Mouse (Mus musculus) heart, adult 18-20 months (tissue): ENCODE results near the gene Dennd5b. TPM values are rescaled to one million over a fixed set of nuclear protein-coding genes. Genes with fewer than 3 reads are reported as not detected.
"Not testable (repeated sequence)": the region's sequence is repeated elsewhere in the genome, so short reads cannot be mapped to it uniquely, and the experiment has no call there.

Experiments
- DNase-seq, 2 experiments: peaks; one replicate each; pipeline ENCODE4 v3.0.0; 2021 to 2022; ENCODE audit warnings: mixed read lengths in 1 of 2
- total RNA-seq, 2 experiments: library from RNA; stranded (reverse); gene quantifications; 2 replicates each; pipeline ENCODE4 v1.2.3; 2021

Dennd5b gene
- total RNA-seq, 2 experiments from 2014 or later, result 15.9 to 16.1 TPM

- peak; percentile 6 to 40 for DNase-seq
Measured at GRCm38 (mm10) chr6:149010766-149011301, 90.6 kb downstream of the Dennd5b start.

DNA sequence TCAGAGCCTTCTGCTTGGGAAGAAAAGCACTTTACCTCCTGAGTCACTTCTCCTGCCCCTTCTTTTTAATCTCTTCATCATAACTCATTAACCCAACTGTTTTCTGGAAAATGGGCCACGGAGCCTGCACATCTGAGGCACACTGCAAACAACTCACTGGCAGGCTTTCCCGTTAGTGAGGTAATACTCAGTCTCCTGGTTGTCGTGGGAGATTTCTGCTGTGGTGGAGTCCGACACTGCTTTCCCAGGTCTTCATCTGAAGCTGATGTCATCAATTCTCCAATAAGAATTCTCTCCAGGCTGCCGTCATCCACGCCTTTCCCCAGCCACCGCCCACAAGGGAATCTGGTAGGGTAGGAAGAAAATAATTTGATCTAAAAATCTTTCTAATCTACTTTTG is 96.5 kb downstream of the Dennd5b start:
- no peak for DNase-seq

DNA sequence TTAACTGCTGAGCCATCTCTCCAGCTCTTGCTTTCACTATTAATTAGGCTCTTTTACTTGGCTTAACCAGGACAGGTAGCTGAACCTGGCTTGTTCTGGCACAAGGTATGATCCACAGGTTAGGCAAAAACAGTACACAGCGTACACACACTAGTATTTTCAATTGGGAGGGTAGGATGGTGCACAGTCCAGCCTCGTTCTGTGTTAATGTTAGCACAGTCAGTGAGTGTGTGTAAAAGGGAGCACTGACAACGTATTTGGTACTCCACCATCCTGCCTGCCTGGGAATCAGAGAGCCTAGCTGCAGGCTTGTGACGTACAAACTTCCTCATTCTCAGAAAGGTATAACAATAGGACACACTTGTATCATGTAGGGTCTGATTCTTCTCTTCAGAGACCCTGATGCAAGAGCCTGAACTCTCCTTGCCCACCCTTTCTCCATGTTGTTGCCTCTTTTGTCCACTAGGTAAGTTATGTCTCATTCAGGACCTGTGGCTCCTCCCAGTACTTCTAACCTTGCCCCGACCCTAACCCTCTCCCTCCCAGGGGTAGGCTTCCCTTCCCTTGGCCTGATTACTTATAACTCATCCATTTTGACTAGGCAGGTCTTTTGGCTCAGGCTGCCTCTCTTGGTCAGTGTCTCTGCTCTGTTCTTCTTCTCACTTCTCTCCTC is 107.0 kb downstream of the Dennd5b start:
- DNase-seq, result no peak

DNA sequence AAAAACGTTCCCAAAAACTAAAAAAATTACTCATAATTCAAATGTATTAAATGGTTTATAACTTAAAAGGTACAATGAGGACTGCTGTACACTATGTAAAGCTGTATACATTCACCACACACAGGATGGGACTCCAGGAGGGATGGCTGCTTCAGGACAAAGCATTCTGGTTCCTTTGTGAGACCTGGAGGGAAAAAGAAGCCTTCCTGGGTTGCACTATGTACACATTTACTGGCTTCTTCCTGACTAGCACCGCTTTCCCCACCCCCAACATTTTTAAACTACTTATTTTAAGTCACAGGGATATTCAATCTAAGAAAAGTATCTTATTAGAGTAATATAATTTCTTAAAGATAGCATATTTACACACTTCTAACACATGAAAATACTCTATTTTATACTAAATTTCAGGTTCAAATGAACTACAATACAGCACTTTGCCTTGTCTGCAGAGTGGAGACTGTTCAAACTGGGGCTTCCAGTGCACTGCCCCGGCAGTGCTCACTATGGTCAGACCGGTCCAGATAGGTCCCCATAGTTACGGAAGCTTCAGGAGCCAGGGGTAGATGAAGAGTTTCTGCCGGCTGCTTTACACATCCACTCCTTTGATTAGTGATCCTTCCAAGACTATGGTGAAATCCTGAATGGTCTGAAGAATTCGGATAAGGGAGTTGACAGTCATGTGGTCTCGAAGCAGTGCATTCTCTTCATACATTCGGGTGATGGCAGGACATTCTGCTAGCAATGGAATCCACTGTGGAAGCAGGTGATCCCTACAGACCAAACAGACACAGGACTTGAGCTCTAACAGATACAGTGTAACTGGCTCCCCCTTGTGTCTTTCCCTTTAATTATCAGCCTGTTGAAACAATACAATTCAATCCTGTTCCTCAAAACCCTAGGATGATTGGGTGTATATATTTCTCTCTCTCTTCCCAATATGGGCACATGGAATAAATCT is 108.1 kb downstream of the Dennd5b start:
- peak in 1 of 2 experiments; percentile 7 for DNase-seq

- no peak for DNase-seq
Measured at GRCm38 (mm10) chr6:148992373-148993116, 108.9 kb downstream of the Dennd5b start.

DNA sequence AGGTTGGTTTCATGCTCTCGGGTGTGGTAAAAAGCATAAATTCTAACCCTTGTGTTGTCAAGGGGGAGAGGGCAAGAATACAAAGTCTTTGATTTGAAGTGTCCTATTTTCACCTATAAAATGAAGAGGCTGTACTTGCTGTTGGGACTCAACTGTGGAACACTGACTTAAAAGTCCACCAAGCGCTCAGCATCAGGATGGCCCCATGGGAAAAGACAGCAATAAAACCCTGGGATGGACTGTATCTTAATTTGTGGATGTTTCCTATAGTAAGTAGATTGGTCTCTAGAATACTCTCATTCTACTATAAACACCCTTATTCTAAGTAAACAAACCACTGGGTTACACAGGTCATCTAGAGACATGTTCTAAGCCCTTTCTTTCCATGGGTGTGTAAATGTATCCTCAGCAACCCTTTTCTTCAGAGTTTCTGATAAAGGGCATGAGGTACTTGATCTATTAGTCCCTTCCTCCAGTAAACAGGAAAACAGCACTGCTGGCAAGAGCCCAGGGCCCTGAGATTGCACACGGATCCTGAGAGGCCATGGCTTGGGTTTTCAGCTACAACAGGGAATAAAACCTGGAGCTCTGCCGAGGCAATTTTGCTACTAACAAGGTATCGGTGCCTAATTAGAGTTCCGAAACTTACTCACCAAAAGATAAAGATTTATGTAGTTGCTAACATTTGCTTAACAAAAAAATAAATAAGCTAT is 109.7 kb downstream of the Dennd5b start:
- no peak for DNase-seq

GRCm38 (mm10) chr6:148989792-148990491 is 111.5 kb downstream of the Dennd5b start:
- DNase-seq, result not testable (repeated sequence)

DNA sequence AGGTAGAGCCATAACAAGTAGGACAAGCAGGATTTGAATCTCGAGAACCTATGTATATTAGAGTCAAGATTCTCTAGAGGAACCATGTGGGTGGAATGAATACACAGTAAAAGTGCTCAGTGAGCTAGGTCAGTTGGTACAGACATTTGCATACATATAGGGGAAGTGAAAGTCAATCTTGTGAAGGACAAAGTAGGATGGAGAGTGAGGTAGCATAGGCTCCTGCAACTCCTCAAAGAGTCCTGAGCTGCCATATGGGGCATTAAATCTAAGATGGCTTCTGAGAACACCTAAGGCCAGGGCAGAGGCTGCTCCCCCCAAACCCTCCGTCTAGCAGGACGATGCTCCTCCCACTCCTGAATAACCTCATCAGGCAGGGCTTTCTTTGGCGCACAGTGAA is 115.5 kb downstream of the Dennd5b start:
- DNase-seq, result no peak

DNA sequence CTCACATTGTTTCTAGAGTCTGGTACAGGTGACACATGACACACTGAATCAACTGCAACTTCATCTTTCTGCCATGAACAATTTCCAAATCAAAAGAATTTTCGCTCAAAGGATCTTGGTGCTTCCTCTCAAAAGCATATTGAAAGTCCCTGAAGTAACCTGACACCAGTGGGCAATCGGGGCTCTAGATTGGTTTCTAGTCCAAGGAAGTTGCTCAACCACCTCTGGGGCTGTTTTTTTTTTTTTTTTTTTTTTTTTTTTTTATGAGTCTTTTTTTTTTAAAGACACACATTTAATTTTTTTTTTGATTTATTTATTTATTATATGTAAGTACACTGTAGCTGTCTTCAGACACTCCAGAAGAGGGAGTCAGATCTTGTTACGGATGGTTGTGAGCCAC is 121.0 kb downstream of the Dennd5b start:
- no peak for DNase-seq

GRCm38 (mm10) chr6:148975096-148975495 is 126.4 kb downstream of the Dennd5b start:
- DNase-seq, result no peak

DNA sequence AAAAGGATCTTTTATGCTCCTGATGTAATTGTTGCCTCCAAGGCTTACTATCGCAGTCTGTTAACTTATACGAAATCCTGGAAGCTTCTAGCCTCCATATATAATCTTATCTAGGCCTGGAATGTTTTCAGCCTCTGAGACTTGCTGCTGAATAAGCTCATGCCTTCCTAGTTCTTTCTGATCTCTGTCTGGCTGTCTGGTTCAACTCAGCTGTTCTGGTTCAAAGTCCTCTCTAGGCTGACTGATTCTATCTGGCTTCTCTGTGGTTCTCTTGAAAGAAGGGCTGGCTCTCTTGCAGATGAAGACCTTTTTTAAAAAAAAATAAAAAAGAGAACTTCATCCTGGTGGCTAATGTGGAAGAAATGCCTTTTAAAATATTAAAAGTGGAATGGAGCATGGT is 128.6 kb downstream of the Dennd5b start:
- DNase-seq, result no peak

DNA sequence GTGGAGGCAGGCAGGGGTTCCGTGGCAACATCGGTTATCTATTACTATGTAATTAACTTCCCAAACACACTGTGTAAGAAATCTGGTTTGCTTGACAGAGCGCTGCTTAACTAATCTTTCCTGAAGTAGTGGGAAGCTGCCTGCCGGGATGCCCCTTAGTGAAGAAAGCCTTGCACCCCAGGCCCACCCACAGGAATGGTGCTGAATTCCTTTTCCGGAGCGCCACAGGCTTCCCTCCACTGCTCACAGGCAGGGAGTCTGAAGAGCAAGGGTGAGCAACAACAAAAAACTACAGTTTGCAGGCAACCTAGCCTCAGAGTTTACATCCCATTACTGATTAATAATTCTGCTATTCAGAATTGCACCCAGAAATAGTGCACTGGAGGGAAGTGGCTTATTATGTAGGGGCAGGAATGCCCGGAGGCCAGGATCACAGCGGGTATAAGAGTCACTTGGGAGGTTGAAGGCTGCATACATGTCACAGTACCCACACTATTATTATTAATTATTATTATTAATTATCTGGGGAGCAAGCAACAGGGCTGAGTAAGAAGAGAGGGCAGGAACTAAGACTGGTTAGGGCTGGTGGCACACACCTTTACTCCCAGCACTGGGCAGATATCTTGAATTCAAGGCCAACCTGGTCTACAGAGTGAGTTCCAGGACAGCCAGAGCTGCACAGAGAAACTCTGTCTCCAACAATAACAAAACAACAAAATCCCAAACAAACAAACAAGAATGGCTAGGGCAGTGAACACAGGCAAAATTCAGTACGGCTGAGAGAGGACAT is 129.2 kb downstream of the Dennd5b start:
- no peak for DNase-seq

GRCm38 (mm10) chr6:148971385-148971940 is 130.0 kb downstream of the Dennd5b start:
- no peak for DNase-seq

DNA sequence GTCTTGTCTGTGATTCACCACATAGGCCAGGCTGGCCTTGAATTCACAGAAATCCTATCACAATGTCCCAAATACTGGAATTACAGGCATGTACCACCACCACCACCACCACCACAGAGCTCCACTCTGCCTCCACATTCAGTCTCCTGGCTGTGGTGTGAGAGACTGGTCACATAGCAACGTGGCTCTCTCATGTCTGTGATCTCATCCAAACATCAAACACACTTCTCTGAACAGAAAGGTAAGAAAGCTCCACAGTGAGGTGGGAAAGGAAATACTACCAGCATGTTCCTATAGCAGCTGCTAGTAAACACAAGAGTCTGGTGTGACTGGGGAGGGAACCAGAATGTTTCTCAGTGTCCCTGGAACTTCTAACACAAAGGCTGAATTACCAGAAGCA is 140.2 kb downstream of the Dennd5b start:
- DNase-seq, result no peak

- no peak for DNase-seq
Measured at GRCm38 (mm10) chr6:148959540-148960238, 141.8 kb downstream of the Dennd5b start.

DNA sequence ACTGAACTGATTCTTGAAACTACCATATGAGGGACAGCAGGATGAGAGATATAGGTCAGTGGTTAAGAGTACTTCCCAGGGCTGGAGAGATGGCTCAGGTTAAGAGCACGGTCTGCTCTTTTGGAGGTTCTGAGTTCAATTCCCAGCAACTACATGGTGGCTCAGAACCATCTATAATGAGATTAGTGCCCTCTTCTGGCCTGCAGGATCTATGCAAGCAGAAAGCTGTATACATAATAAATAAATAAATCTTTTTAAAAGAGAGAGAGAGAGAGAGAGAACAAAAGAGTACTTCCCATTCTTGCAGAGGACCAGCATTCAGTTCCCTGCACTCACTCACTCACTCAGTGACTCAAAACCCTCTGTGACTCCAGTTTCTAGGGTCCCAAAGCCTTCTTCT is 142.8 kb downstream of the Dennd5b start:
- DNase-seq, result no peak

- DNase-seq, result no peak
Measured at GRCm38 (mm10) chr6:148957046-148957445, 144.4 kb downstream of the Dennd5b start.

DNA sequence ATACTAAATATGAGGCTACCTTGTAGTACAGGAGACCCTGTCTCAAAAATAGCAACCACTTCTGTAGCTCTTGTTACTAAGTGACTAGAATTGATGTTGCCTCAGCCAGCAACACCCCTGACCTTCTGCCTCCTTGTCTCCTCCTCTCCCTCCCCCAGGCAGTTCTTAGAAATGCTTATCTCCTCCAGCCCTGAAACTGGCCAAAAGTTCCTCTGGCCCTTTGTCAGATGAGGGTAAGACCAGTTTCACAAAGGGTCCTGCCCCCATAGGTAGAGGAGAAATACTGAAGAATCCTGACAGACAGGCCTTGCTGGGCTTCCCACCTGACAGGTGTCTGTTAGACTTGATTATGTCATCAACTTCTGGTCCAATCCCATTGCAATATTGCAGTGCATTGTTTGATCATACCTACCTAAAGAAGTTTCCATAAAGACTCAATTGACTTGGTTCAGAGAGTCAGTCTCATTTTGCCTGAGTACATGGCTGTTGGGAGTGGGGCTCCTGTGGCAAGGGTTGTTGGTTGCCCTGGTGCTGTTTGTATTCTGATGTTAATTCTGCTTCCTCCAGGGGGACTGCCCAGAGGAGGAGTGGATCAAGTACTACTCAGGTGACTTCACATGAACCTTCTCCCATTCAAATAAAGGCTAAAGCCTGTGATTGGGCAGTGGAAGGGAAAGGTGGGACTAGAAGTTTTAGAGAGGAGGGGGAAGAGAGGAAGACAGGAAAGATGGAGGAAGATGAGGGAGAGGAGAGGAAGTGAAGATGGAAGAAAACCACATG is 145.6 kb downstream of the Dennd5b start:
- DNase-seq, result no peak
